In the genomic region with DNA sequence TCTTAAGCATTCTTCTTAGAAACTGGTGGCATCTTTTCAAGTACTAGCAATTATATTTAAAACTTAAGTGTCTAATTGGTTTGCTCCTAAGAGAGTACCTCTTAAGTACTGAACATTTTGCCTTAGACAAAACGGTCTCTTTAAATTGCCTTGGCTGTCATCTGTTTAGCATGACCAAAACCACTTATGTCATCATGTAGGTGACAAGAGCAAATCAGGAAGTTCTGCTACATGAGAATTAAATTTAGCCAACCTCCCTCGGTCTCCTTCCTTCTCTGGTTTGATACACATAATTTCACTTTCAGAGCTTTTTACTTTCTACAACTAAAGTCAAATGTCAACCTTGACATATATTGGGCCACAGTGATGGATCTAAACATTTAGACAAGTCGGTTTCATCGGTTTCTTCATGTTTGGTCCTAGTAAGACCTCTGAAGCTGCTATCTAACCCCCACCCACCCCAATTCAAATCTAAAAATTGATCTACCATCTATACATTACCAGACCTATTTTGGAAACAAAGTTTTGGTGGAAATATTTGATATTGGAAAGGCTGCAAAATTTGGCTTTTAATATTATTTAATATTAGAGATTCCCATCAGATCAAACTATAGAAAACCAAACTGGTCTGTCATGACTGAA, we compare ENCODE assay signal across 9 mouse cellular contexts. TPM values are rescaled to one million over a fixed set of nuclear protein-coding genes. Genes with fewer than 3 reads are reported as not detected.
A peak's percentile ranks its signal among the peaks of the same experiment; 100 is the strongest.
DNase-seq lines count a peak whose midpoint lies in the region; ATAC-seq and TF ChIP-seq lines count a peak whose summit lies in the region.
"Had no signal": no experiment of that assay in that cellular context is flagged by ENCODE, and none has a peak within 500 bp of the region (broad histone marks: within the 10 kb centered on the region; RNA-seq: fewer than 3 reads in every experiment).

No protein-coding gene starts in this region.

- ATAC-seq in forebrain, embryonic 12.5 days (ENCODE audit: low FRiP score), result no peak
- ATAC-seq in liver, embryonic 14.5 days (ENCODE audit: insufficient read depth), result no peak
- no peak for ATAC-seq in stomach, embryonic 16.5 days (ENCODE audit: insufficient read depth, low FRiP score)

- no peak overlapping the region; the same call in 1 of the 2 replicates for H3K9ac ChIP-seq in forebrain, embryonic 12.5 days
- peak overlapping the region; percentile 95 for H3K9ac ChIP-seq in liver, embryonic 14.5 days (replicated peaks)
- H3K9ac ChIP-seq in stomach, embryonic 16.5 days (ENCODE audit: low read length), result no peak overlapping the region; the same call in 1 of the 2 replicates

- H3K36me3 ChIP-seq in spleen, adult 2 months (ENCODE audit: control insufficient read depth, insufficient read depth, low read length), result peaks cover 2% of the 10 kb centered on the region
- H3K36me3 ChIP-seq in forebrain, embryonic 12.5 days (replicated peaks), result 0 out of 2 replicates have a peak, but pooled peaks cover 3% of the 10 kb centered on the region
- H3K36me3 ChIP-seq in liver, embryonic 14.5 days (replicated peaks; ENCODE audit: control insufficient read depth, insufficient read depth, low read depth), result no peaks in the 10 kb centered on the region; the same call in 1 of the 2 replicates
- no peaks in the 10 kb centered on the region for H3K36me3 ChIP-seq in stomach, embryonic 16.5 days (ENCODE audit: control insufficient read depth, insufficient read depth, low read length)

- no peaks in the 10 kb centered on the region for H3K9me3 ChIP-seq in forebrain, embryonic 12.5 days
- no peaks in the 10 kb centered on the region for H3K9me3 ChIP-seq in liver, embryonic 14.5 days (ENCODE audit: control insufficient read depth, low read length)
- H3K9me3 ChIP-seq in stomach, embryonic 16.5 days (replicated peaks; ENCODE audit: control insufficient read depth, low read length), result no peaks in the 10 kb centered on the region

- peak in 1 of 2 experiments; percentile 61 for DNase-seq in spleen, adult 2 months (ENCODE audit: low read depth in 1 of 2, low spot score in 2 of 2)
- no peak for DNase-seq in spleen, postnatal 10 days (ENCODE audit: low spot score in 2 of 2)
- DNase-seq in liver, embryonic 14.5 days (ENCODE audit: low read depth in 3 of 3, low spot score in 3 of 3), result no peak
- no peak for DNase-seq in spleen, postnatal 14 days (ENCODE audit: low spot score in 2 of 2)
- DNase-seq in urinary bladder, postnatal 25 days (ENCODE audit: low spot score), result no peak
- DNase-seq in spleen, adult 18-20 months, result no peak
- DNase-seq: cerebellum, postnatal 25 days had no signal

- H3K4me1 ChIP-seq in spleen, adult 2 months (ENCODE audit: control insufficient read depth, insufficient read depth, insufficient read length), result peaks cover 18% of the 10 kb centered on the region; the same call in 1 of the 2 replicates
- peaks cover 50% of the 10 kb centered on the region for H3K4me1 ChIP-seq in forebrain, embryonic 12.5 days
- H3K4me1 ChIP-seq in liver, embryonic 14.5 days (replicated peaks; ENCODE audit: control insufficient read depth in 2 of 2, insufficient read depth in 2 of 2, low read length in 1 of 2), result peaks cover 17 to 20% of the 10 kb centered on the region in 2 experiments
- peaks cover 36% of the 10 kb centered on the region for H3K4me1 ChIP-seq in stomach, embryonic 16.5 days (ENCODE audit: control insufficient read depth, insufficient read depth, low read length)

- no peak for TF ChIP-seq EP300 in liver, embryonic 14.5 days (IDR thresholded peaks at IDR 0.05; ENCODE audit: low read depth)

- H3K27ac ChIP-seq in spleen, adult 2 months (ENCODE audit: insufficient read depth, low read length), result no peak overlapping the region; the same call in 1 of the 2 replicates
- H3K27ac ChIP-seq in forebrain, embryonic 12.5 days, result no peak overlapping the region
- peak overlapping the region; percentile 96 for H3K27ac ChIP-seq in liver, embryonic 14.5 days
- H3K27ac ChIP-seq in stomach, embryonic 16.5 days (ENCODE audit: low read length), result no peak overlapping the region; the same call in 1 of the 2 replicates

- no peak for TF ChIP-seq POLR2A in spleen, adult 2 months (IDR thresholded peaks at IDR 0.05; ENCODE audit: low read depth, low read length)

- TF ChIP-seq CTCF in spleen, adult 2 months (IDR thresholded peaks at IDR 0.05; ENCODE audit: extremely low read depth, insufficient read depth, insufficient read length, insufficient replicate concordance), result no peak
- TF ChIP-seq CTCF in liver, embryonic 14.5 days (IDR thresholded peaks at IDR 0.05; ENCODE audit: low read depth), result no peak

- peak overlapping the region; percentile 96 for H3K4me3 ChIP-seq in spleen, adult 2 months (ENCODE audit: extremely low read depth, insufficient read depth, insufficient read length)
- peak overlapping the region; percentile 100 for H3K4me3 ChIP-seq in forebrain, embryonic 12.5 days (replicated peaks)
- H3K4me3 ChIP-seq in liver, embryonic 14.5 days (ENCODE audit: insufficient read depth in 1 of 2, low read depth in 2 of 2, low read length in 2 of 2), result peak overlapping the region; percentile 86 to 98
- H3K4me3 ChIP-seq in stomach, embryonic 16.5 days (replicated peaks; ENCODE audit: low read length), result peak overlapping the region; percentile 99

- H3K27me3 ChIP-seq in spleen, adult 2 months (ENCODE audit: control insufficient read depth, insufficient read depth, low read length), result no peaks in the 10 kb centered on the region
- H3K27me3 ChIP-seq in forebrain, embryonic 12.5 days, result no peaks in the 10 kb centered on the region
- H3K27me3 ChIP-seq in liver, embryonic 14.5 days (ENCODE audit: control insufficient read depth, insufficient read depth, low read length), result no peaks in the 10 kb centered on the region
- H3K27me3 ChIP-seq in stomach, embryonic 16.5 days (ENCODE audit: control insufficient read depth, insufficient read depth, low read length), result no peaks in the 10 kb centered on the region

- 16% methylated on average over 4 of the region's 4 CpGs for WGBS in spleen, adult 2 months
- WGBS in forebrain, embryonic 12.5 days, result 76% methylated on average over 4 of the region's 4 CpGs
- 29% methylated on average over 4 of the region's 4 CpGs for WGBS in liver, embryonic 14.5 days (ENCODE audit: insufficient replicate concordance)
- 73% methylated on average over 4 of the region's 4 CpGs for WGBS in stomach, embryonic 16.5 days

- peak overlapping the region; percentile 77 for H3K4me2 ChIP-seq in forebrain, embryonic 12.5 days
- peak overlapping the region; percentile 89 for H3K4me2 ChIP-seq in liver, embryonic 14.5 days (ENCODE audit: low read depth)
- peak overlapping the region; percentile 62 for H3K4me2 ChIP-seq in stomach, embryonic 16.5 days (ENCODE audit: low read depth, low read length)

RNA-seq across cellular contexts. Expression of a gene that starts 2.7 kb away (rescaled TPM):
- polyA plus RNA-seq in spleen, adult 2 months (2012; rRNA removed), result 47.7 and 82.0 TPM in 2 replicates
- polyA plus RNA-seq in forebrain, embryonic 12.5 days (2016; fragmentation: Nextera tagmentation; extraction: Ambion mirVana), result 15.2 and 19.2 TPM in 2 replicates
- 4.9 and 5.8 TPM in 2 replicates for polyA plus RNA-seq in liver, embryonic 14.5 days (2012; rRNA removed)
- polyA plus RNA-seq in liver, embryonic 14.5 days (2014; fragmentation: Nextera tagmentation; extraction: Ambion mirVana), result 2.9 and 3.3 TPM in 2 replicates
- polyA plus RNA-seq in stomach, embryonic 16.5 days (2015; fragmentation: Nextera tagmentation; extraction: Ambion mirVana), result 2.0 and 2.5 TPM in 2 replicates

RNA-seq across cellular contexts. Expression of a gene that starts 49.9 kb away (rescaled TPM):
- polyA plus RNA-seq in spleen, adult 2 months (2012; rRNA removed), result 1.7 and 2.2 TPM in 2 replicates
- 0.85 and 1.3 TPM in 2 replicates for polyA plus RNA-seq in forebrain, embryonic 12.5 days (2016; fragmentation: Nextera tagmentation; extraction: Ambion mirVana)
- 0.28 and 0.37 TPM in 2 replicates for polyA plus RNA-seq in liver, embryonic 14.5 days (2012; rRNA removed)
- 0.27 and 0.52 TPM in 2 replicates for polyA plus RNA-seq in liver, embryonic 14.5 days (2014; fragmentation: Nextera tagmentation; extraction: Ambion mirVana)
- 8.4 and 9.1 TPM in 2 replicates for polyA plus RNA-seq in stomach, embryonic 16.5 days (2015; fragmentation: Nextera tagmentation; extraction: Ambion mirVana)
